Mouse (Mus musculus): ENCODE measurements around the gene Sh3bp1.

Gene Sh3bp1

DNA sequence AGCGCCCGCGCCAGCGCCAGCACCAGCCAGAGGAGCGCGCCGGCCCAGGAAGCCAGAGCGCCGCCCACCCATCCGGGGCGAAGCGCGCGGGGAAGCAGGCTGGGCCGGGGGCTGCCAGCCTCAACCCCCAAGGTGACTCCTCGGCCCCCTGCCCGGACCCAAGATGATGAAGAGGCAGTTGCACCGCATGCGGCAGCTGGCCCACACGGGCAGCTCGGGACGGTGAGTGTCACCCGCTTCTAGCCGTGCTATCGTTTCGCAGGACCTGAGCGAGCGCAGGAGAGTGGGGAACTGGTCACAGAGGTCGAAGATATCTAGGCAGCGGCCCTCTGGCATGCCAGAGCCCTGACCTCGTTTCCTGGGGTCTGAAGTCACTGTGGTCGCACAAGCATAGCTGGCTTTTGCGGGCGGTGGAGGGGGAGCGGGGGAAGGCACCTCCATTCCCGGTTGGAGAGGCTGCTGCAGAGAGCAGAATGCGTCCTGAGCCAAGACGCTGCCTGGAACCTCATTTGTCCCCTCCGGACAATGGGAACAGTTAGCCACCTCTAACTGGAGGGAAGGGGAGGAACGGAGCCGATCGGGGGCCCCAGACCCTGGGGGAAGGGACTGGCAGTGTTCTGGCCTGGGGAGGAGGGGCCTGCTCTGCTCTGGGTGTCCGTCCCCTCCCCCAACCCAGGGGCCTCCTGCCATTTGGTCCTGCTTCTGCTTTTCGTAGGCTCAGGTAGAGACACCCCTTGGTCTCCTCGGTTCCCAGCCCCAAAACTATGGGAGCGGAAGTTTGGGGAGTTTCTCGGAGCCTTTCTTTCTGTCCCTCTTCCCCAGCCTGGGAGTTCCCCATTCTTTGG lies at the start of gene Sh3bp1:
Sh3bp1 (plus strand) TSS at position 29 of the 845 bp plus-strand sequence.
- peak; percentile 63 to 76 for DNase-seq

DNA sequence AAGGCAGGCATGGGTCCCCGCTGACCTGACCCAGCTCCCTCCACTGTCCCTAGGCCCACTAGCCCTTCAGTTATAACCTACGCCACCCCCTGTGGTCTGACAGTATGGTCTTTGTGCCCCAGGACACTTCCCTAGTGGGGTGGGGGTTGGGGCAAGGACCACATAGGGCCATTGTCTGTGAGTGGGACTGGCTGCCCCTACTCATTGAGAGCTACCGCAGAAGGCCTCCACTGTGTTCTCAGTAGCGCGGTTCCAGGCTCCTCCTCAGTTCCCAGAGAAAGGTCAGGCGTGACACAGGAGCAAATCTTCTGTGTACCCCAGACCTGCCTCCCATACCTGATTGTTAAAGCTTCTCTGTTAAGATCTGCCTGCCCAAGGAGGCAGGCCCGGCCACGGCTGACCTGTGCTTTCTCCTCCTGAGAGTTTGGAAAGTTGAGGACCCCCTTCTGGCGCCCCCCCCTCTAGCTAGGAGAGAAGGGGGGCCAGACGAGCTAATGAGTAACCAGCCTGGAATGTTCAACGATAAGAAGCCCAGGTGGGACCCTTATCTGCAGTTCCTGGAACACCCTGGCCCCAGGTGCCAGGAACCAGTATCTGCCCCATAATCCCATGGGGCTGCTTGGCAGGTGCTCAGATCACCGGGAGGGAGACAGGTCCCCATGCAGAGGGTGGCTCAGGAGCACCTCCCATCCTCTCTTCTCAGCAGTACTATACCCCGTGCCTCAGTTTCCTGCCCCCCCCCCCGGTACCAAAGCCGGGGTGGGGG lies 49.3 kb upstream of the Sh3bp1 start:
- DNase-seq = no peak

DNA sequence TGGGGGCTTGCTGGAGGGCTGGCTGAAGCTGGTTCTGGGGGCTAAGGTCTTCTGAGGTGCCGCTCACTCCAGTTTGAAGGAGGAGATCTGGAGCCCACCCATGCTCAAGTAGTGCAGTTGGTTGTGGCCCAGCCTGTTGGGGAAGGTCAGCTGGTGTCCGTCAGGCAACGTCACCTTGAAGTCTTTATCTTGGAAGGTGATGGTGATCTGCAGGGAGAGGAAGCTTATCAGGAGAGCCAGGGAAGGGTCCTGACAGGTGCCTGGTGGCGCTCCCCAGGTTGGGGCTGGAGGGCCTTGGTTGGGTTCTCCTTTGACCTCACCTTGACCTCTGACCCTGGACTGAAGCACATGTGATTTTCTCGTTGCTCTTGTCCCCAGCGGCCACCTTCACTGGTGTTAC lies 48.6 kb upstream of the Sh3bp1 start:
- no peak for DNase-seq

GRCm38 (mm10) chr15:78851505-78852153 lies 47.9 kb upstream of the Sh3bp1 start:
- DNase-seq = peak; percentile 70 to 89

DNA sequence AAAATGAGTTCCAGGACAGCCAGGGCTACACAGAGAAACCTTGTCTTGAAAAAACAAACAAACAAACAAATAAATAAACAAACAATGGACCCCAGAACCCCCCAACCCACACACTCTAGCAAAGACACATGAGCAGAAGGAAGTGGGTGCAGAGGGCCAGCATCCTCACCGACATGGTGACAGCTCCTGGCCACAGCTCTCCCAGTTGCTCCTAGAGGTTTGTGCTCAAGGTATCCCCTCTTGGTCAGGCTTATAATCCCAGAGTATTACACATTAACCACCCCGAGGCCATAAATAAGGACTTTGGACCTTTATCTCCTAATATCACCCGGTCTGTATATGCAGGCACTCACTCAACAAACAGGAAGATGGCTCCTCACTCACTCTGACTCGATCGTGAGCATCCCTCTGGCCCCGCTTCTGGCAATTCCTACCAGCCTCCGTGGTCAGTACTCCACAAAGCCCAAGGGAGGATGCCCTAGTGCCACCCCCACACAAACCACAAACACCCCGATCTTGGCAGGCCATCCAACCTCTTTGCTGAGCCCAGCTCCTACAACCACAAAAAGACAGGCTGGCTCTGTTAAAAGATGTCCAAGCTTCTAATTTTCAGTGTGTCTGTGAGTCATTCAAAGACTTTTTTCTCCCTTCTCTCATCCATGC lies 44.1 kb upstream of the Sh3bp1 start, which contains the start of gene Lgals2:
Lgals2 (minus strand) TSS at position 227 of the 663 bp plus-strand sequence.
- DNase-seq = no peak

DNA sequence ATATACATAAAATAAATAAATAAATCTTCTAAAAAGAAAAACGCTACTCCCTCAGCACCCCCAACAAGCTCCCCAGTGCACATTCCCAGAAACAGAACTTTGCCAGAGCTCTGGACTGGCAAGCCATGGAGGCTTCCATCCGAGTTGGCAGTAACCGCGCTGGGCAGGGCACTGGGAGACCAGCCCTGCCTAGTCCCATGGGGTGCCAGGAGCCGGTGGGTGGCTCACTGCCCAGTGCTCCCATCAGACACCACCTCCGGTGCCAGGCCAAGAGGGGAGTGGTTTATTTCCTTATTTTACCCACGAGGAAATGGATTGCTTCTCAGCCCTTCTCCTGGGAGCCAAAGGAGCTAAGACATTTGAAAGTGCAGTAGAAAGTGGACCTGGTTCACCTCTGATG lies 42.6 kb upstream of the Sh3bp1 start:
- no peak for DNase-seq

DNA sequence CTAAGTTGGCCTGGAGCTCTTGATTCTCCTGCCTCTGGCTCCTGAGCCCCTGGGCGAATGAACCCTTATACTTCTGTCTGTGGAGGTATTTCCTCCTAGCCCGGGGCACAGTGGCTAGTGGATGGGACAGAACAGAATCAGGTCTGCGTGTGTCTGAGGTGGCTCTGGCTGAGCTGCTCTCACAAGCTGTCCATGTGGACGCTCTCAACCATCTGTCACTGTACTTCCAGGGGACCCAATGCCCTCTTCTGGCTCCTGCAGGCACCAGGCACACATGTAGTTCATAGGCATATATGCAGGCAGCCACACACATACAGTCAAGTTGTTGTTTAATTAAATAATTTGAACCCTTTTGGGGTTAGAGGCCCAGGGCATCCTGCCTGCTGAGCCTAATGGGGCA lies 40.3 kb upstream of the Sh3bp1 start:
- no peak for DNase-seq

DNA sequence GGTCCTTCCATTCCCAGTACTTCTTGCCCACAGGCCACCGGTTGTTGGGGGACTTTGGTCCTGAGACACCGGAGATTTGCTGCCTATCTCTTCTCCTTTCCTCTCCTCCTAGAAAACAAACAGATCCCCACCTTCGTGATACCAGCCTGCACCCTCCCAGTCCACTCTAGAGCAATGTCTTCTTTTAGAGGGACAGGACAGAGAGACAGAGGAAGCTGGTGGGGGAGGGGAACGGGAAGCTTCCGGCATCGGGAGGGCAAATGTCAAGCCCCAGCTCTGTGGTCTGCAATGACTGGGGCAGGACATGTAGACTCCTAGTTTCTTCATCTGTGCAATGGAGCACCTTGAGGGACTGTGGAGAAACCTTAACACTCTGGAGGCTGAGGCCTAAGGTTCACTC lies 39.9 kb upstream of the Sh3bp1 start:
- no peak for DNase-seq

- no peak for DNase-seq
Measured at GRCm38 (mm10) chr15:78862280-78862679, 37.3 kb upstream of the Sh3bp1 start.

- DNase-seq = no peak
Measured at GRCm38 (mm10) chr15:78863154-78863553, 36.4 kb upstream of the Sh3bp1 start.

DNA sequence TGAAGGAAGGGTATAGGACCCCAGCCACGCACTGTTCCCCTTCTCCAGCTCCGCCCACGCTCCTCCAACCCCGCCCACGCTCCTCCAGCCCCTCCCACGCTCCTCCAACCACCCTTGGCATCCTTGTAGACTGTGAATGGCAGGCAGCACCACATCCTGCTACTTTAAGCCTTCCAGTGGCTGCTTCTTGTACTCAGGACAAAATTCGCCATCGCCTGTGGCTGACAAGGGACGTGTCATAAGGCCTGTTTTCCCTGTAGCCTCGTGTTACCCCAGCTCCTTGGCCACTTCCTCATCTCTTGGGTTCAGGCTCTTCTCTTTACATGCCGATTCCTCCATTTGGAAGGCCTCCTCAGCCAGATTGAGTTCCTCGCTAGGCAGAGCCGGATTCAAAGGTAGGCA lies 35.7 kb upstream of the Sh3bp1 start:
- no peak for DNase-seq

DNA sequence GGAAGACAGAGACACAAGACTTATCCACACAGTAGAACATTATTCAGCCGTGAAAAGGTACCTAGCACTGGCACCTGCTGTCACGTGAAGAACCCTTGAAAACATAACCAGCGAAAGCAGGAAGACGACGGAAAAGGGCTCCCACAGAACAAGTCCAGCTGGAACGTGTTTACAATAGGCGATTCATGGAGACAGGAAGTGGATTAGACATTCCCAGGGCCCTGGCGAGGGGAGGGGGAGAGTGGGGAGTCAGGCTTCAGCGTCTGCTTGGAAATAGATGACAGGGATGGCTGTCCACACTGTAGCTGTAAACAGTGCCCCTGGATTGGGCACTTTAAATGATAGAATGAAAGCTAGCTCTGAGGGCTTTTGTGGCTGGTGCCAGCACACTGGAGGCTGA lies 31.2 kb upstream of the Sh3bp1 start:
- DNase-seq = no peak

GRCm38 (mm10) chr15:78868826-78869233 lies 30.7 kb upstream of the Sh3bp1 start:
- no peak for DNase-seq

DNA sequence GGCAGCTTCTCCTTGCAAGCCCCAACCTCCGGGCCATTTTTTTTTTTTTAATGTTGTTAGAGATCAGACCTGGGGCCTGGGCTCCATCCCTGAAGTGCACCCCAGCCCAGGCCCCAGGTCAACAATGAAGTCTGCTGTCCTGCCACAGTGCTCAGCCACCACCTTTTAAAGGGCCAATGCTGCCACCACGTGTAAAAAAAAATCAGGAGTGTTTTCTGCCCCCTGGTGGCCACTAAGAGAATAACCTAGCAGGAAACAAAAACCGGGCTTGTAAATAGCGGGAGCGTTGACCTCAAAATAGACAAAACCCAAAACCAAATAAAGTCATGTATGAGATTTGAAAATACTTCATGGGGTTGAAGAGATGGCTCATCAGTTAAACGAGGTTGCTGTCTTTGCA lies 29.8 kb upstream of the Sh3bp1 start:
- peak in 1 of 2 experiments; percentile 43 for DNase-seq

- DNase-seq = no peak
Measured at GRCm38 (mm10) chr15:78872021-78872608, 27.5 kb upstream of the Sh3bp1 start.

DNA sequence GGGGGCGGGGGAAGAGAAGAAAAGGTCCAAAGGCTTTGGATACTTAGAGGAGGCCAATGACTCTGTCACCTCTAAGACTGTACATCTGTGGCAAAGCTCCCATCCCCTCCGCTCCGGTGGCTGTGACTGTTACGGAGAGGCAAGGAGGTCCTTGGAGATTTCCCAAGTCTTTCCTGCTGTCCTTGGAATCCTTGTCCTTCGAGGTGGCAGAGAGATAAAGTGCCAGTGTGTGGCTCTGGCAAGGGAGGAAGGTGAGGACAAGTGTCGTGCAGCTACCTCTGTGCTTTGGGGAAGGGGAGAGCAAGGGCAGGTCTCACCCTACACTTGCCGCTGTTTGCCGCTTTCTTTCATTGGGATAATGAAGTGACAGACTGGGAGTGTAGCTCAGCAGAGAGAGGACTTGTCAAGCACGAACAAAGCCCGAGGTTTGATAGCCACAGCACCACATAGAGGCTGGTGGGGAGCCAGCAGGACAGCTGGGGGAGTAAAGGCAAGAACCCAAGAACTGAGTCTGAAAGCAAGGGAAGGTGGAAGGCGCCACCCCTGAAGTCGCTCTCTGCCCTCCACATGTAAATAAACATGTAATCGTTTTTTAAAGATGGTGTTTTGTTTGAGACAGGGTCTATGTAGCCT lies 25.6 kb upstream of the Sh3bp1 start:
- DNase-seq = no peak

DNA sequence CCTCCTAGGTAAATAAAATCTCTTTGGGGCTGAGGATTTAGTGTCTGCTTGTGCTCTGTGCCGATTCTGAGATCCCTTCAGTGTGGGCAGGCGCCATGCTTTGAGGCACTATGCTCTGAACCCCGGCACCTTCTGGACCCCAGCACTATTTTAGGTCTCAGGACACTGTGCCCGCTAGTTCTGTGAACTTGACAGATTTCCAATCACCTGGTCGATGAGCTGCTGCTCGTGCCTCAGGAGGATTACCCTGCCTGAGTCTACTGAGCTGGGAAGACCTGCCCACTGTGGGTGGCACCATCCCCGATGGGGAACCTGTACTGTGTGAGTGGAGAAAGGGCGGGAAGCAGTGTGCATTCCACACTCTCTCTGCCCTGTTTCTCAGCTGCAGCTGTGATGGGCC lies 24.6 kb upstream of the Sh3bp1 start:
- DNase-seq = no peak

GRCm38 (mm10) chr15:78875537-78875936 lies 24.0 kb upstream of the Sh3bp1 start:
- no peak for DNase-seq

DNA sequence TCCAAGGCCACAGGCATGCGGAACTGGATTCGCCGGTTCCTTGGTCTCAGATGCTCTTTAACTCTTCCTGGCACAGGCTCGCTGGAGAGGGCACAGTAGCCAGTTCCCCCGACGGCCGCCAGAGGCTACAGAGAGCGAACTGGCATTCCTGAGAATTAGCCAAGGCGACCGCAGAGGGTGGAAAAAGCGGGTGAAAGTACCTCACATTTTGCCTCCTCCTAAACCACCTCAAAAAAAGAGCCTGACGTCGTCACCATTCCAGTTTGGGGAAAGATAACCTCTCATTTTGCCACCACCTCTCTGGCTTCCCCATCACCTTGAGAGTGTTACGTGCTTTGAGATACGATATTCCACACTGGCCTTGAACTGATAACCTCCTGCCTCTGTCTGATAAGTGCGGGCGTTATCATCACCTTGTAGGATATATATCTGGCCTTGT lies 23.3 kb upstream of the Sh3bp1 start:
- DNase-seq = peak in 1 of 2 experiments; percentile 63

DNA sequence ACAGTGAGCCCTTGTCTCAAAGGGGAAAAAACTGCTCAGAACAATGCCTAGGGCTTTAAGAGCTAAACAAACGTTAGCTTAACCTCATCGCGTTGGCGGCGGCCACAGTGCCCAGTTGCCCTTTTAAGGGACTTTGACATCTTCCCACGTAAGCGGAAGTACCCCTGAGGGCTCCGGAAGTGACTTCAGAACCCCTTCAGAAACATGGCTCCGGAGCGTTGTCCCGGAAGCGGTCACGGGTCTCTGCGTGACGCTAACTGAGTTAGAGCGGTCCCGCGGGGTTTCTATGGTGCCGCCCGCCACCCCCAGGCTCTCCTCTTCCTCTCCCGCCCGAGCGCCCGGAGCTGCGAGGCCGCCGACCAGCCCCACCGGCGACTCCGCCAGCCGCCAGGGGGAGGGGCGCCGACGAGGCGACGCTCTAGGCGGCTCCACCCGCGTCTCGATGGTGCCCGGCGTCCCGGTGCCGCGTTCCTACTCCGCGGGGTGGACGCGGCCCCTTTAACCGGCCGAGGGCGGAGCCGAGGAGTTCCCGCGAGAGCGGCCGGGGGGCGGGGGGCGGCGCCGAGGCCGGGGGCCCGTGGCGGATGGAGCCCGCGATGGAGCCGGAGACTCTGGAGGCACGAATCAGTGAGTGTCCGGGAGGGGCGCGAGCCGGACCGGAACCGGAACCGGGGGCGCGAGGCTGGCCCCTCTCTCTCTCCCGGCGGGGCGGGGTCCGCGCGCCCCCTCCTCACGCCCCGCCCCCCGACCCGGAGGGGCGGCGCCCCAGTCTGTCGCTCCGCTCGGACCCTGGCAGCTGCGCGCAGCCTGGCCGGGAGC lies 22.4 kb upstream of the Sh3bp1 start, which contains the start of gene Gga1:
Gga1 (plus strand) TSS at position 200 of the 819 bp plus-strand sequence.
- DNase-seq = peak; percentile 83 to 86
